Mouse (Mus musculus): ENCODE data around the gene Gm26620. TPM values are rescaled to one million over a fixed set of nuclear protein-coding genes. Genes with fewer than 3 reads are reported as not detected.

Gm26620 gene
- total RNA-seq, 2 experiments from 2014 or later, result 0.39 TPM; not detected in 1

GRCm38 (mm10) chr1:170903485-170903884 lies 18.6 kb downstream of the Gm26620 start:
- intact Hi-C loops (cut with DNase I), result no loop called here
- H3K27ac ChIP-seq, result no peak overlapping the region
- TF ChIP-seq CTCF (IDR thresholded peaks at IDR 0.05), result no peak
- DNase-seq, result no peak
- no peak overlapping the region for H3K4me3 ChIP-seq

- Histone ChIP-seq H3K27ac (no peak overlapping the region), H3K4me3 (peak overlapping the region; percentile 56)
- no peak for TF ChIP-seq CTCF (IDR thresholded peaks at IDR 0.05)
- intact Hi-C loops (cut with DNase I), result no loop called here
- DNase-seq, result no peak
These were observed 22.2 kb downstream of the Gm26620 start for GRCm38 (mm10) chr1:170907111-170907455.

- TF ChIP-seq CTCF (IDR thresholded peaks at IDR 0.05), result no peak
- Histone ChIP-seq H3K4me3 (peak overlapping the region; percentile 56), H3K27ac (no peak overlapping the region)
- DNase-seq, result peak; percentile 21
- intact Hi-C loops (cut with DNase I), result no loop called here
These were observed 22.8 kb downstream of the Gm26620 start for GRCm38 (mm10) chr1:170907456-170908191.

GRCm38 (mm10) chr1:170908341-170908740 lies 23.5 kb downstream of the Gm26620 start:
- no peak for TF ChIP-seq CTCF (IDR thresholded peaks at IDR 0.05)
- Histone ChIP-seq H3K27ac (no peak overlapping the region), H3K4me3 (peak overlapping the region; percentile 56)
- no peak for DNase-seq
- intact Hi-C loops (cut with DNase I), result no loop called here

GRCm38 (mm10) chr1:170911907-170912660 lies 27.2 kb downstream of the Gm26620 start:
- no peak for DNase-seq
- intact Hi-C loops (cut with DNase I), result no loop called here
- no peak overlapping the region for H3K27ac ChIP-seq
- no peak overlapping the region for H3K4me3 ChIP-seq
- TF ChIP-seq CTCF (IDR thresholded peaks at IDR 0.05), result no peak

DNA sequence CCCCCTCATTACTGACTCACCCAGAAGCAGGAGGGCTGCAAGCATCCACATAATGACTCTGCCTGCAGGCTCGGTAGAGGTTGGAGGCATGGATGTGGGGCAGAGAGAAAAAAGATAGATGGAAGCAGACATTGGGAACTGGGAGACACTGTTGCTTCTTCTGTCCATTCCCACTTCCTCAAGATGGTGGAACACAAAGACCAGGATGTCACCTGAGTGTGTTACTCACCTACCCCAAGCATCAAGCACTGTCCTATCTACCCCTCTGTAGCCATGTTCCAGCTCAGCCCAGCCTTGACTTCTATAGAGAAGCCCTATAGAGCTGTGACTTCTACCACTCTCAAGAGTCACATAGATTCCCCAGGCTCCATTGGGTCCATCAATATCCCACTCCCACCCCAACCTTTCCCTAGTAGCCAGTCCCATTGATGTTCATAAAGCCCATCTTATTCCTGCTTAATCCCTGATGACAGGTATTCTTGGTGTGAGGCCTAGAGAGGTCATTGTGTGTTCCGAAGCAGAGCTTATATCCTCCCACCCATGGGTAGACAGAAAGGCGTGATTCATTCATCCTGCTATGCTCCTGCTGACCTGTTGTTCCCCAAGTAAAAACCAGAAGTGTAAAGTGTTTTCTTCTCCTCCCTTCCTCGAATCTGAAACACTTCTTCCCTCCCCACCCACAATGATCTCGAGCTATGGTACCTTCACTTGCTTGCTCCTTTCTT lies 28.2 kb downstream of the Gm26620 start, which contains the start of gene Fcrlb:
Fcrlb (minus strand) TSS at position 51 of the 725 bp plus-strand sequence.
- intact Hi-C loops (cut with DNase I), result no loop called here
- no peak for TF ChIP-seq CTCF (IDR thresholded peaks at IDR 0.05)
- no peak for DNase-seq
- no peak within 1 kb of the TSS for H3K27ac ChIP-seq
- H3K4me3 ChIP-seq, result no peak within 1 kb of the TSS

DNA sequence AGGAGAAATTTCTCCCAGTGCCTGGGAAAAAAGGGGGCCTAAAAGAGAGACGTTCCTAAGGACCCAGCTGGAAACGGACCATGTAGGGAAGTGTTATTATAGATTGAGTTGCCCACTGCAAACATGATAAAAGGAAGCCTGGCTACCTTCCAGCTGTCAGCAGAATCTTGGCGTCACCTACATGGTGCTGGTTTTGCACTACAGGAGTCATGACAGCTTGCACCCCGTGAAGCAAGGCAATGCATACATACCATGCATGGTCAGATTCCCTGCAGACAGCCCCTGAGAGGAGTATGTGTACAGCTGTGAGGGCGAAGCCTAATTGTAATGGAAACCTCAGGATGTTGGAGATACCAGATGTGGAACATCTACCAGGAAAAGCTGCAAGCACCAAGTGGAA lies 30.8 kb downstream of the Gm26620 start:
- DNase-seq, result no peak
- Histone ChIP-seq H3K4me3 (no peak overlapping the region), H3K27ac (no peak overlapping the region)
- intact Hi-C loops (cut with DNase I), result no loop called here
- TF ChIP-seq CTCF (IDR thresholded peaks at IDR 0.05), result no peak

GRCm38 (mm10) chr1:170919308-170919707 lies 34.4 kb downstream of the Gm26620 start:
- no peak for TF ChIP-seq CTCF (IDR thresholded peaks at IDR 0.05)
- intact Hi-C loops (cut with DNase I), result no loop called here
- Histone ChIP-seq H3K27ac (no peak overlapping the region), H3K4me3 (no peak overlapping the region)
- DNase-seq, result no peak

DNA sequence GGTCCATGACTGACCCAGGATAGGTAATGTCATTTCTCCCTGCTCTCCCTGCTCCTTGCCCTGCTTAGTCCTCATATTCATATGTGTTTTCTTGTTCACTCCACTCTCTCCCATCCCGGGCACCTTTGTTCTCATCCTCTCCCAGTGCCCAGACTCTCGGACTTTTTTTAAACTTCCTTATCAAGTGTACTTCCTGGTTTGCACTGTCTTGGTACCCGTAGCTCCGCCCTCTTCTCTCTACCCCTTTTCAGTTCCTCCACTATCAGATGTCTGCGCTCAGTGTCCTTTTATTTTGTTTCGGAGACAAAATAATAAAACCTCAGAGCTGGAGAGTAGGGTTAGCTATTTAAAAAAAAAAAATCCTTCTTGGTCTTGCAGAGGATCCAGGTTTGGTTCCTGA lies 39.6 kb downstream of the Gm26620 start:
- peak; percentile 20 for DNase-seq
- Histone ChIP-seq H3K27ac (no peak overlapping the region), H3K4me3 (no peak overlapping the region)
- no peak for TF ChIP-seq CTCF (IDR thresholded peaks at IDR 0.05)
- intact Hi-C loops (cut with DNase I), result no loop called here

- no peak for TF ChIP-seq CTCF (IDR thresholded peaks at IDR 0.05)
- Histone ChIP-seq H3K4me3 (no peak overlapping the region), H3K27ac (no peak overlapping the region)
- intact Hi-C loops (cut with DNase I), result no loop called here
- no peak for DNase-seq
These were observed 42.1 kb downstream of the Gm26620 start for GRCm38 (mm10) chr1:170926941-170927340.

GRCm38 (mm10) chr1:170927378-170927777 lies 42.5 kb downstream of the Gm26620 start, which contains the start of gene Fcrla:
TSS of gene Fcrla (minus strand) at chr1:170927583.
- H3K4me3 ChIP-seq, result no peak within 1 kb of the TSS
- intact Hi-C loops (cut with DNase I), result no loop called here
- no peak for TF ChIP-seq CTCF (IDR thresholded peaks at IDR 0.05)
- H3K27ac ChIP-seq, result no peak within 1 kb of the TSS
- DNase-seq, result no peak

- H3K4me3 ChIP-seq, result no peak overlapping the region
- DNase-seq, result no peak
- no peak overlapping the region for H3K27ac ChIP-seq
- intact Hi-C loops (cut with DNase I), result no loop called here
- no peak for TF ChIP-seq CTCF (IDR thresholded peaks at IDR 0.05)
These were observed 43.6 kb downstream of the Gm26620 start for GRCm38 (mm10) chr1:170928467-170928866.

DNA sequence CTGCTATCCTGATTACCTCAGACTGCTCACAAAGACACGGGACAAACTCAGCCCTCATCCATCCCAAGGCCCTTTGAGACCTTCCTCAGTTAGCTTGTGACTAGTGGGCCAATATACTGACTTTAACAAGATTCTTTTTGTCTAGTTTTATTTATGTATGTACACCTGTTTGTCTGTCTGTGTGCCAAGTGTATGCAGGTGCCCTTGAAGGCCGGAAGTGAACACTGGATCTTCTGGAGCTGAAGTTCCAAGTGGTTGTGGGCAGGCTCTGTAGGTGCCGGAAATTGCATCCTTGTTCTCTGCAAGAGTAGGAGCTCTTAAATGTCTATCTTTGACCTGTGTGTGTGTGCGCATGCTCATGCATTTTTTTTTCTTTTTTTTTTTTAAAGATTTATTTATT lies 44.4 kb downstream of the Gm26620 start:
- H3K4me3 ChIP-seq, result no peak overlapping the region
- intact Hi-C loops (cut with DNase I), result no loop called here
- TF ChIP-seq CTCF (IDR thresholded peaks at IDR 0.05), result no peak
- no peak for DNase-seq
- H3K27ac ChIP-seq, result no peak overlapping the region
